Mouse (Mus musculus): ENCODE measurements at regions not wholly inside any gene's neighbourhood (a gene's known extent, or its start where the extent isn't known, plus 50 kb on each side); places are given as distances from the start of the nearest gene placed in this dataset.
A peak's percentile ranks its signal among the peaks of the same experiment; 100 is the strongest.

DNA sequence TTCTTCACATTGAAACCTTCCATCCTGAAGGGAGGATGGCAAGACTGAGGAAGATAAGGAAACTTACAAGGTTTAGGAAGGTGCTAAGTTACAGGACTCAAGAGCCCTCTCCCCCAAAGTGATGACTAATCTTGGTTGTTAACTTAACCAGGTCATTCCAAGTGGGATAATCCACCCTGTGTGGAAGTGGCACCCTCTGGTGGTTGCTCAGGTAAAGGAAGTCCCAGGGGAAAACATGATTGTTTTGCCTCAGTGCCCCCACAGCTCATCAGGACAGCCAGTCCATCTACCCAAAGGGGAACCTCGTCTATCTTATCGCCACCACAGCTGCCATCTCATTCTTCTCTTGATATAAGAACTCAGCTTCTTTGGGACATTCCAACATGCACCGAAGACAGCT lies 244.6 kb upstream of the Npvf start:
- TF ChIP-seq CTCF (IDR thresholded peaks at IDR 0.05; ENCODE audit: low read depth) (peak; percentile 46), EP300 (optimal IDR thresholded peaks at IDR 0.05) (no peak)

Data from stomach, postnatal 0 days (tissue).